ENCODE assay signal across 10 mouse cellular contexts in the genomic region with DNA sequence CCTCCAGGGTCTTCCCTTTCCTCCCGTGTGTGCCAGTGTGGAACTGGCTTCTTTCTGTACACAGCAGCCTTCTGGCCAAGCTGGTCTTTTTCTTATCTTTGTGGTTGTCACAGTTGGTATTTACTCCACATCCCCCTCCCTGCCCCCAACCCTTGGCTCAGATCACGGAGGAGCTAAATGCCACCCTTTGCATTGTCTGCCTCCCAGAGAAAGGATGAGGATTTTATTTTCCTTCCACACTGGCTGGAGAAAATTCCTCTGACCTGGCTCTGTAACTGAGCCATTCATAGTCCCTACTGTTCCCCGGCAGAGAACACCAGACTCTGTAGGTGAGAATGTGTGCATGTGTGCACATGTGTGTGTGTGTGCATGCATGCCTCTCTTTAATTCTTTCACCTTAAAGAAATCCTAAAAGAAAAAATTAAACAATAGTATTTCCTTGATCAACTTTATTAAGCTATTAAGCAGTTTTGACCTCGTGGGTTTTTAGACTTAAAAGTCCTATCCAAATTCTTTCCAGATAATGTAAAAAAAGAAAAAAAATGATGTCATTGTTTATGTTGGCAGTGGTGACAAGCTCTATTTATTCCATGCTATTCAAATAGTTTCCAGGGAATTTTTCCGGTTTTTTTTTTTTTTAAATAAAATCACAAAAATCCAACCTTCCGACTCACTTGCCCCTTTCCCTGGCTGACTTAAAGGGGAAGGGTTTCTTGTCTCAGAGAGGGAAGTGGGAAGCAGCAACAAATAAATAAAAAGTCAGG.
A peak's percentile ranks its signal among the peaks of the same experiment; 100 is the strongest.
DNase-seq lines count a peak whose midpoint lies in the region; ATAC-seq lines count a peak whose summit lies in the region.
"Had no signal": no experiment of that assay in that cellular context is flagged by ENCODE, and none has a peak within 500 bp of the region (broad histone marks: within the 10 kb centered on the region; RNA-seq: fewer than 3 reads in every experiment).

No protein-coding gene starts in this region.

- H3K4me1 ChIP-seq in kidney, embryonic 14.5 days (ENCODE audit: control insufficient read depth, insufficient read depth, low read length), result peaks cover 5% of the 10 kb centered on the region; the same call in 1 of the 2 replicates
- H3K4me1 ChIP-seq in embryonic facial prominence, embryonic 12.5 days, result peaks cover 27% of the 10 kb centered on the region
- H3K4me1 ChIP-seq in hindbrain, embryonic 10.5 days (replicated peaks), result peaks cover 66% of the 10 kb centered on the region
- H3K4me1 ChIP-seq in midbrain, embryonic 15.5 days, result peaks cover 26% of the 10 kb centered on the region

- H3K27me3 ChIP-seq in kidney, embryonic 14.5 days (ENCODE audit: control insufficient read depth, insufficient read depth, low read length), result no peaks in the 10 kb centered on the region
- H3K27me3 ChIP-seq in embryonic facial prominence, embryonic 12.5 days, result no peaks in the 10 kb centered on the region
- H3K27me3 ChIP-seq in hindbrain, embryonic 10.5 days (ENCODE audit: insufficient read depth, poor library complexity, severe bottlenecking), result no peaks in the 10 kb centered on the region
- H3K27me3 ChIP-seq in midbrain, embryonic 15.5 days (replicated peaks), result no peaks in the 10 kb centered on the region

- H3K4me2 ChIP-seq in kidney, embryonic 14.5 days (replicated peaks; ENCODE audit: low read depth, low read length), result 0 out of 2 replicates have a peak overlapping the region, but pooled peaks have one; percentile 19
- no peak overlapping the region for H3K4me2 ChIP-seq in embryonic facial prominence, embryonic 12.5 days (replicated peaks)
- H3K4me2 ChIP-seq in midbrain, embryonic 15.5 days, result peak overlapping the region; percentile 42

- no peaks in the 10 kb centered on the region for H3K36me3 ChIP-seq in kidney, embryonic 14.5 days (ENCODE audit: control insufficient read depth, insufficient read depth, low read length)
- no peaks in the 10 kb centered on the region for H3K36me3 ChIP-seq in embryonic facial prominence, embryonic 12.5 days
- H3K36me3 ChIP-seq in hindbrain, embryonic 10.5 days, result no peaks in the 10 kb centered on the region
- H3K36me3 ChIP-seq in midbrain, embryonic 15.5 days (replicated peaks), result no peaks in the 10 kb centered on the region
- H3K36me3 ChIP-seq: G1E had no signal

- no peak overlapping the region; the same call in 1 of the 2 replicates for H3K27ac ChIP-seq in kidney, embryonic 14.5 days (ENCODE audit: low read depth, low read length)
- H3K27ac ChIP-seq in embryonic facial prominence, embryonic 12.5 days, result peak overlapping the region; percentile 42
- peak overlapping the region; percentile 87 for H3K27ac ChIP-seq in hindbrain, embryonic 10.5 days
- peak overlapping the region; percentile 58 for H3K27ac ChIP-seq in midbrain, embryonic 15.5 days

- H3K9me3 ChIP-seq in kidney, embryonic 14.5 days (ENCODE audit: control insufficient read depth, low read length), result no peaks in the 10 kb centered on the region
- H3K9me3 ChIP-seq in embryonic facial prominence, embryonic 12.5 days, result no peaks in the 10 kb centered on the region
- H3K9me3 ChIP-seq in hindbrain, embryonic 10.5 days, result no peaks in the 10 kb centered on the region
- no peaks in the 10 kb centered on the region for H3K9me3 ChIP-seq in midbrain, embryonic 15.5 days
- H3K9me3 ChIP-seq: G1E had no signal

- H3K9ac ChIP-seq in kidney, embryonic 14.5 days (ENCODE audit: low read depth, low read length), result no peak overlapping the region
- H3K9ac ChIP-seq in embryonic facial prominence, embryonic 12.5 days, result no peak overlapping the region
- H3K9ac ChIP-seq in midbrain, embryonic 15.5 days, result no peak overlapping the region

- ATAC-seq in kidney, embryonic 14.5 days (ENCODE audit: low FRiP score, low TSS enrichment), result 0 out of 2 replicates have a peak, but pooled peaks have one; percentile 20
- ATAC-seq in embryonic facial prominence, embryonic 12.5 days (ENCODE audit: insufficient number of reproducible peaks, insufficient read depth, low FRiP score, low TSS enrichment), result 0 out of 2 replicates have a peak, but pooled peaks have one; percentile 35
- ATAC-seq in midbrain, embryonic 15.5 days (replicated peaks), result 0 out of 2 replicates have a peak, but pooled peaks have one; percentile 40
- ATAC-seq in CD4-positive, CD25-positive, alpha-beta regulatory T cell, adult 4 months, result no peak

- H3K4me3 ChIP-seq in kidney, embryonic 14.5 days (ENCODE audit: low read length), result no peak overlapping the region
- H3K4me3 ChIP-seq in embryonic facial prominence, embryonic 12.5 days, result no peak overlapping the region
- peak overlapping the region; percentile 23 for H3K4me3 ChIP-seq in hindbrain, embryonic 10.5 days
- H3K4me3 ChIP-seq in midbrain, embryonic 15.5 days, result no peak overlapping the region

- WGBS in kidney, embryonic 14.5 days, result 30% methylated on average over 6 of the region's 6 CpGs
- WGBS in embryonic facial prominence, embryonic 12.5 days, result 17% methylated on average over 6 of the region's 6 CpGs
- WGBS in hindbrain, embryonic 10.5 days, result 17% methylated on average over 6 of the region's 6 CpGs
- WGBS in midbrain, embryonic 15.5 days, result 11% methylated on average over 6 of the region's 6 CpGs

- DNase-seq in kidney, adult 8-10 months, result no peak
- peak; percentile 50 for DNase-seq in hindbrain, embryonic 10.5 days (ENCODE audit: low spot score)
- no peak for DNase-seq in B cell, adult 2 months
- no peak for DNase-seq in spleen, postnatal 10 days (ENCODE audit: low spot score in 2 of 2)
- DNase-seq: cerebellum, adult 11-12 months had no signal
